Mouse (Mus musculus): ENCODE measurements around the gene Hba-a2.
"Not testable (repeated sequence)": the region's sequence is repeated elsewhere in the genome, so short reads cannot be mapped to it uniquely, and the experiment has no call there.

- TF ChIP-seq CTCF (IDR thresholded peaks at IDR 0.05; ENCODE audit: extremely low read depth, insufficient read length, insufficient replicate concordance, low read depth, low read length); POLR2A (IDR thresholded peaks at IDR 0.05; ENCODE audit: low read depth, low read length): not testable (repeated sequence)
Measured at GRCm38 (mm10) chr11:32293479-32293878, 2.8 kb upstream of the Hba-a2 start.

Data from small intestine, adult 2 months (tissue).